Mouse (Mus musculus) heart, embryonic 15.5 days (tissue): Measurements from ENCODE around the gene Gpr19. TPM values are rescaled to one million over a fixed set of nuclear protein-coding genes. Genes with fewer than 3 reads are reported as not detected.

Experiments
- ATAC-seq: fragments of 200-750 bp; cut with Nextera tagmentation; replicated peaks from 2 replicates; pipeline ENCODE4 v1.8.0; 2017; ENCODE audit warnings: low read depth, moderate TSS enrichment; ENCODE audit not compliant: insufficient number of reproducible peaks, insufficient read depth, low FRiP score
- H3K27ac ChIP-seq: fragments of 300-500 bp; sonication (generic); 2 replicates; pipeline ENCODE4 v1.5.1; 2015; ENCODE audit warnings: mild to moderate bottlenecking, inconsistent platforms
- H3K27me3 ChIP-seq: fragments of 300-500 bp; sonication (generic); 2 replicates; pipeline ENCODE4 v1.6.1; 2015; ENCODE audit warnings: inconsistent platforms
- H3K36me3 ChIP-seq: fragments of 300-500 bp; sonication (generic); 2 replicates; pipeline ENCODE4 v1.6.1; 2015; ENCODE audit warnings: mild to moderate bottlenecking, inconsistent platforms
- H3K4me1 ChIP-seq: fragments of 300-500 bp; sonication (generic); replicated peaks from 2 replicates; pipeline ENCODE4 v1.6.1; 2015; ENCODE audit warnings: inconsistent platforms
- H3K4me2 ChIP-seq: fragments of 300-500 bp; sonication (generic); 2 replicates; pipeline ENCODE4 v1.6.1; 2015; ENCODE audit warnings: inconsistent platforms, mild to moderate bottlenecking, moderate library complexity
- H3K4me3 ChIP-seq: fragments of 300-500 bp; sonication (generic); 2 replicates; pipeline ENCODE4 v1.5.1; 2015; ENCODE audit warnings: mild to moderate bottlenecking, inconsistent platforms
- H3K9ac ChIP-seq: fragments of 300-500 bp; sonication (generic); 2 replicates; pipeline ENCODE4 v1.6.1; 2015; ENCODE audit warnings: mild to moderate bottlenecking, inconsistent platforms
- H3K9me3 ChIP-seq: fragments of 300-500 bp; sonication (generic); replicated peaks from 2 replicates; pipeline ENCODE4 v1.6.1; 2016; ENCODE audit warnings: inconsistent platforms
- WGBS: fragments of 180-500 bp; shearing (Covaris S2); methylation state at CpG from one replicate; pipeline ENCODE4 v1.1.7; 2015; ENCODE audit warnings: mixed read lengths; 5-methylcytosine and 5-hydroxymethylcytosine counted together
- polyA plus RNA-seq: library from polyadenylated mRNA; unstranded; fragments of >200 nt; fragmentation: Nextera tagmentation; extraction: Ambion mirVana; gene quantifications from 2 replicates; pipeline ENCODE4 v1.2.1, GENCODE M21; 2015

The Gpr19 gene
- polyA plus RNA-seq, 1 experiment from 2014 or later = 8.7 TPM

DNA sequence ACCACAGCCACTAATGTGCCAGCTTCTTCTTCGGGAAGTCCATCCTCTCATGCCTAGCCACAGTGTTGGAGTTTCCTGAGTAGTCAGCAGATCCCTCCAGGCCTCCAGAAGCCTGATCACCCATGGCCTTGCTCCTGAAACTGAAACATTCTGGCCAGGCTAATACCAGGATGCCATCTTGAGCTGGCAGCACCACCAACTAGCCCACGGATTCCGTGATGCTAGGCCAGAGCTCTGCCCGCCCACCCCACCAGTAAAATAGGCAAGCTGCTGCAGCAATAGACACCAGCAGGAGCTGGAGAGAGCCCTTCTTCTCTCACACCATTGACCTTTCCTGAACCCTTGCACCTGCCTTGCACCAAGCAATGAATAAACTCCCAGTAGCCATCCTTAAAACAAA lies 50.8 kb downstream of the Gpr19 start:
- Histone ChIP-seq H3K9ac (no peak overlapping the region), H3K4me1 (no peaks in the 10 kb centered on the region), H3K4me3 (no peak overlapping the region), H3K36me3 (peaks cover 2% of the 10 kb centered on the region; the same call in 1 of the 2 replicates), H3K4me2 (no peak overlapping the region), H3K9me3 (no peaks in the 10 kb centered on the region), H3K27ac (no peak overlapping the region), H3K27me3 (no peaks in the 10 kb centered on the region)
- no peak for ATAC-seq
- WGBS = 84% methylated on average over 4 of the region's 4 CpGs

DNA sequence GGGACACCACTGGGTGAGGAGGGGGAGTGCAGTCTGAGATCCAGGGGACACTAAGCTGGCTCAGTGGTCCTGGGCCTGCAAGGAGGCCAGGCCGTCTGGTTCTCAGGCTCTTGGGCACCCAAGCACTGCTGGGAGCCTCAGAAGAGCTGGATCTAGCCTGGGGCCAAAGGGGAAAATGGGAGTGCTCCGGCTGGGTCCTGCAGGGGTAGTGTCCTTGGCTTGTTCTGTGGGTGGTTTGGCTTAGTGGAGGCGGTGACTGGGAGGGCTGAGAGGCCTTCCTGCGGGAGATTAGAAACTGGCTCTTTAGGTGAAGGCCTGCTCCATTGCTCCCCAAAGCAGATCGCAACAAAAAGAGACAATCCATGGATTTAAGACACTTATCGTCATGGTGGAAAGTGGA lies 52.1 kb downstream of the Gpr19 start:
- no peak for ATAC-seq
- H3K9ac ChIP-seq = no peak overlapping the region
- H3K4me1 ChIP-seq = no peaks in the 10 kb centered on the region
- no peaks in the 10 kb centered on the region for H3K27me3 ChIP-seq
- WGBS = 76% methylated on average over 6 of the region's 6 CpGs
- H3K27ac ChIP-seq = no peak overlapping the region
- H3K9me3 ChIP-seq = no peaks in the 10 kb centered on the region
- H3K4me2 ChIP-seq = no peak overlapping the region
- H3K36me3 ChIP-seq = peaks cover 2% of the 10 kb centered on the region; the same call in 1 of the 2 replicates
- H3K4me3 ChIP-seq = no peak overlapping the region

DNA sequence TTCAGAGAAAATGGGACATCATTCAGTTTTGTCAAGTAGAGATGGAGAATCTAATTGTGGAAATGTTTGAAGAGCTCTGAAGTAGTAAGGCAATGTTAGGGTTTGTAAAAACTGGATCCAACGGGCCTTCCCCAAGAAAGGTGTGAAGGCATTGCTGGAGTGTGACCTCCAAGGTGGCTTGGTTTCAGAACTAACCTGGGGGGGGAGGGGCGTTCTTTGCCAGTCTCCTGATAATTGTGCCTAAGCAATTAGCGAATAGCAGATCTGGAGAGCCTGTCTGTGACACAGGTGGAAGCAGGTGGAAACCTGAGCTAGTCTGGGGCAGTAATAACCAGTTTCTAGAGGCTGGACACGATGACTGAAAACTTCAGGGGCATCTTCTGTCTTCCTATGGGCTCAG lies 52.7 kb downstream of the Gpr19 start:
- no peak overlapping the region for H3K4me2 ChIP-seq
- H3K9me3 ChIP-seq = no peaks in the 10 kb centered on the region
- no peak for ATAC-seq
- 85% methylated on average over 4 of the region's 4 CpGs for WGBS
- no peaks in the 10 kb centered on the region for H3K27me3 ChIP-seq
- no peak overlapping the region for H3K9ac ChIP-seq
- H3K36me3 ChIP-seq = peaks cover 2% of the 10 kb centered on the region; the same call in 1 of the 2 replicates
- H3K4me3 ChIP-seq = no peak overlapping the region
- no peak overlapping the region for H3K27ac ChIP-seq
- no peaks in the 10 kb centered on the region for H3K4me1 ChIP-seq

DNA sequence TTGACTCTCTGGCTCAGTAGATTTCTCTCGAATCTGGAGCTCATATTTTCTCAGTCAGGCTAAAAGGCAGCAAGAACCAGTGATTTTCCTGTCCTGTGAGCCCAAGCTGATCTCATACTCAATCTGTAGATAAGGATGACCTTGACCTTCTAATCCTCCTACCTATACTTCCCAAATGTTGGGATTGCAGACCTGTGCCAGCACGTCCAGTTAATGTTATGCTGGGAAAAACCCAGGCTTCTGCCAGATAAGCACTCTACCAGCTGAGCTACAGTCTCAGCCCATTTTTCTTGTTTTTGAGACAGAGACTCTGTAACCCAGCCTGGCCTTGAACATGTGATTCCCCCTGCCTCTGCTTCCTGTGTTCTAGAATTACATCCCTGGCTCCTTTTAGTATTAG lies 58.0 kb downstream of the Gpr19 start:
- Histone ChIP-seq H3K4me3 (no peak overlapping the region), H3K9me3 (no peaks in the 10 kb centered on the region), H3K4me1 (no peaks in the 10 kb centered on the region), H3K4me2 (no peak overlapping the region), H3K27me3 (no peaks in the 10 kb centered on the region), H3K9ac (no peak overlapping the region), H3K27ac (no peak overlapping the region), H3K36me3 (no peaks in the 10 kb centered on the region)
- ATAC-seq = no peak
- 56% methylated on average over 2 of the region's 2 CpGs for WGBS

DNA sequence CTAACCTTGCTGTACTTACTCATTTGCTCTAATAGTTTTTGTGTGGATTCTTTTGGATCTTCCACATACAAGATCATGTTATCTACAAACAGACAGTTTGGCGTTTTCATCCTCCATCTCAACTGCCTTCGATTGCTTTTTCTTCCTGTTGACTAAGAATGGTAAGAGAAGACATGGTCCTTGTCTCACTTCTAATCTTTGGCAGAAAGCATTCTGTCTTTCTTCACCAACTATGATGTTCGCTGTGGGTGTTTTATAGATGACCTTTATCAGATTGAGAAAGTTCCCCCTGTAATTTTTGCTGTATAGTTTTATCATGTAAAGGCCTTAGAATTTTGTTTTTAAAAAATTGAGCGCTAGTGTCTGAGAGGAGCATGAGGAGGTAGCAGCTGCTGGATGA lies 60.3 kb downstream of the Gpr19 start:
- H3K36me3 ChIP-seq = no peaks in the 10 kb centered on the region
- no peak overlapping the region for H3K9ac ChIP-seq
- WGBS = 80% methylated on average over 4 of the region's 4 CpGs
- H3K4me2 ChIP-seq = no peak overlapping the region
- no peak overlapping the region for H3K27ac ChIP-seq
- ATAC-seq = no peak
- no peaks in the 10 kb centered on the region for H3K27me3 ChIP-seq
- H3K4me1 ChIP-seq = no peaks in the 10 kb centered on the region
- H3K9me3 ChIP-seq = no peaks in the 10 kb centered on the region
- H3K4me3 ChIP-seq = no peak overlapping the region

DNA sequence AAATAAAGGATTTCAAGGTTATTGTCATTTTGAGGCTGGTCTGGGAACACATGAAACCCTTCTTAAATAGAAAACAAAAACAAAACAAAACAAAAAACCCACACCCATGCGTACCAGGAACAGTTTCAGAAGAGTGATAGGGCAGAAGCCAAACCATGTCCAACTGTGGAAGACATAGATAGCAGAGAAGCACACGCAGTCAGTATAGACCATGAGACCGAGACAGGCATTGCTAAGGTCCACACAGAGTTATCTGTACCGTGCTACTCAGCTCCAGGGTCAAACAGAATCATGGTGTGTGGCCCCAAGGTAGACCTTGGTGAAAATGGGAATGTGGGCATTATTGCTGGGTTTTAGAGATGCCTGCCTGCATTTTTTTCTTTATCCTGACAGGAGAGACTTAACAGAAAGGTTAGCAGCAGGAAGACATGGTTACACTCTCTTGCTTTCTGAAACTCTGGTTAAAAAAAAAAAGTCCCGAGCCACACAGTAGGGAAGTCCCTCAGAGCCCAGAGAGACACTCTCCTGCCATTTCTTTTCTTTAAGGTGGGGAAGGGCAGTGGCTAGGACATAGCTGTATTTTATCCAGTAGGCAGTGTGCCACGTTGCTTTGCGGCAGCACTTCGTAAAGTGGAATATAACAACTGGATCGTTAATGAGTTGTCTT lies 63.7 kb downstream of the Gpr19 start:
- H3K9me3 ChIP-seq = no peaks in the 10 kb centered on the region
- no peak overlapping the region for H3K4me2 ChIP-seq
- no peaks in the 10 kb centered on the region for H3K4me1 ChIP-seq
- WGBS = 75% methylated on average over 9 of the region's 9 CpGs
- ATAC-seq = no peak
- no peaks in the 10 kb centered on the region for H3K36me3 ChIP-seq
- no peaks in the 10 kb centered on the region for H3K27me3 ChIP-seq
- H3K4me3 ChIP-seq = no peak overlapping the region
- H3K9ac ChIP-seq = no peak overlapping the region
- no peak overlapping the region for H3K27ac ChIP-seq

DNA sequence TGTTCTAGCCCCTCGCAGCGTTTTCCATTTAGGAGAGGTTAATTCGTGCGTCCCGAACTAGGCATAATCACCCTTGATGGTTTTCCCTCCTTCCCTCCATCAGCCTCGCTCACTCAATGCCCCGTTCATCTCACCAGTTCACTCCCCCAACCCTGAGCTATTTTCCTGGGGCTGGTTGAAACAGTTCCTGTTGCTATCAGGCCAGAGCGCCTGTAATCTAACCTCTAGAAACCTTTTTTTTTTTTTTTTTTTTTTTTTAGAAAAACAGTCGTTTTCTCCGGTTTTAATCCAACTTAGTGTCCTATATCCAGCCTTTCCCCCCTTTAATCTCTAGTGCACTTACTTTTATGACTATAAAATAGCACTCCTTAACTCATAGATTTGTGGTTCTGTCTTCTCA lies 67.6 kb downstream of the Gpr19 start:
- Histone ChIP-seq H3K27me3 (no peaks in the 10 kb centered on the region), H3K4me3 (peak overlapping the region; percentile 79), H3K4me1 (peaks cover 10% of the 10 kb centered on the region), H3K9me3 (no peaks in the 10 kb centered on the region), H3K36me3 (no peaks in the 10 kb centered on the region), H3K27ac (peak overlapping the region; percentile 97), H3K9ac (peak overlapping the region; percentile 52), H3K4me2 (peak overlapping the region; percentile 76)
- no peak for ATAC-seq
- WGBS = 1% methylated on average over 10 of the region's 10 CpGs

DNA sequence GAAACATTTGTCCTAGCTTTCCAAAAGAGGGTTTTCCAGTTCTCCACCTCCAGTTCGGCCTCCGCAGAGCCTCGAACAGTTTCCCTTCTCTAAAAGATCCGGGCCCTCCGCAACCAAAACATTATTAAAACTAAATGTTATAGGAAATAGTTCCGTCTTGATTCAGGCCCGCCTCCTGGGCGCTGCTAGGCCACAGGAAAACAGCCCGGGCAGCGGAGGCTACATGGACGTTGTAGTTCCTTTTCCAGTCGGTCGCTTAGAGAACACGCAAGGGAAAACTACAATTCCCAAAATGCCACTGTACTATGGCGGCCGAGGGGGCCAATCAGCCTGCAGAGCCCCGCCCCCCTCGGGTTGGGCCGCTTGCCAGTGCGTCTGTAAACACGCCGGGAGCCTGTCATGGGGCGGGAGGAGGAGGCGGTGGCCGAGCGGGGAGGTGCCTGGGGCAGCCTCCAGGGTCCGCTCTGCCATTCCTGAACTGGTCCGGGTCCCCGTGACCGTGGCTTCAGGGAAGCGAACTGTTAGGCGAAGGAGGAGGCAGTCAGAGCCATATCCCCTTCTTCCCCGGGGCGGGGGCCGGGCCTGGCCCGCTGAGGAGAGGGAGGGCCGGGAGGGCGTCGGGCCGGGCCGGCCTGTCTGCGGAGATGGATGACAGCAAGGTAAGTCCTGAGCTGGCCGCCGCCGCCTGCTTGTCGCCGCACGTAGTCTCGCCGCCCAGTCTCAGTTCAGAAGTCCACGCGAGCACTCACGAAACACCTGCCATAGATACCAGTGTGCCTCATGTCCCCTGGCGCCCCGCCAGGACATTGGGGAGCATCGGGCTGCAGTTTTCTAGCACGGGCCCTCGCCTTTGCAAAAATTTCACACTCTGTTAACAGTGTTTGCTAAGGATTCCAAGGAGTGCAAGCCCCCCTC lies 68.3 kb downstream of the Gpr19 start, which contains the start of gene Crebl2:
Gene Crebl2, plus strand, starts transcription at position 369 of the 915 bp plus-strand sequence.
- Histone ChIP-seq H3K36me3 (no peaks in the 10 kb centered on the region), H3K4me2 (peak within 1 kb of the TSS; percentile 76), H3K9ac (peak within 1 kb of the TSS; percentile 70), H3K4me3 (peak within 1 kb of the TSS; percentile 79), H3K27me3 (no peaks in the 10 kb centered on the region), H3K4me1 (peaks cover 10% of the 10 kb centered on the region), H3K27ac (peak within 1 kb of the TSS; percentile 97), H3K9me3 (no peaks in the 10 kb centered on the region)
- WGBS = under 1% methylated on average over 58 of the region's 58 CpGs
- ATAC-seq = peak; percentile 97

DNA sequence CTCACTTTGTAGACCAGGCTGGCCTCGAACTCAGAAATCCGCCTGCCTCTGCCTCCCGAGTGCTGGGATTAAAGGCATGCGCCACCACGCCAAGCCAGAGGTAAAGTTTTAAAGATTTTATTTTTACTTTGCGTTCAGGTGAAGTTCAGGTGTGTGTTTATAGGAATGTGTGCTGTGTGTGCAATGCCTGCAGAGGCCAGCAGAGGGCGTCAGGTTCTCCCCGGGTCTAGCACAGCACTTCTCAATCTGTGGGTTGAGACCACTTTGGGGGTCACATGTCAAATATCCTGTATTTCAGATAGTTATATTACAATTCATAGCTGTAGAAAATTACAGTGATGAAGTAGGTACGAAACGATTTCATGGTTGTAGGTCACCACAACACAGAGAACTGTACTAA lies 75.5 kb downstream of the Gpr19 start:
- H3K9ac ChIP-seq = no peak overlapping the region
- ATAC-seq = no peak
- 64% methylated on average over 10 of the region's 10 CpGs for whole genome bisulfite sequencing

DNA sequence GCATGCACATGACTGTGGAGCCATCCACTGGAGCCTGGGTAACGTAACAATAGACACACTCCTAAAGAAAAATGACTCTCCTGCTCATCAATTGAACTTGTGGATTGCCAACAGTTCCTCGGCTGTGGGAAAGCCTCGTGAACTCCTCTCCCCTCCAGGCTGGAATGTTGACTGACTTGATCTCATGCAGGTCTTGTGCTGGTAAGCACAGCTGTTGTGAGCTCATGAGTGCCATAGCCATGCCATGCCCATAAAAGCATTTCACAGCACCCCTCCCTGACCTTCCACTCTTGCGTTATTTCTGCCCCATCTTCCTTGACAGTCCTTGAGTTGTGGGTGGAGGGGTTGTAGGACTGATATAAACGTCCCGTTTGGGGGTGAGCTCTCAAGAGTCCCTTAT lies 78.0 kb downstream of the Gpr19 start:
- Histone ChIP-seq H3K9ac (no peak overlapping the region), H3K36me3 (no peaks in the 10 kb centered on the region), H3K27ac (no peak overlapping the region), H3K4me3 (no peak overlapping the region), H3K4me1 (no peaks in the 10 kb centered on the region; the same call in 1 of the 2 replicates), H3K9me3 (no peaks in the 10 kb centered on the region), H3K27me3 (no peaks in the 10 kb centered on the region), H3K4me2 (no peak overlapping the region)
- 45% methylated on average over 6 of the region's 6 CpGs for WGBS
- no peak for ATAC-seq

More for the DNA sequence above, 75.5 kb downstream of the Gpr19 start:
- H3K9me3 ChIP-seq = no peaks in the 10 kb centered on the region
- peaks cover 3% of the 10 kb centered on the region for H3K4me1 ChIP-seq
- H3K4me2 ChIP-seq = no peak overlapping the region
- H3K27me3 ChIP-seq = no peaks in the 10 kb centered on the region
- H3K27ac ChIP-seq = no peak overlapping the region
- no peaks in the 10 kb centered on the region for H3K36me3 ChIP-seq
- H3K4me3 ChIP-seq = no peak overlapping the region

DNA sequence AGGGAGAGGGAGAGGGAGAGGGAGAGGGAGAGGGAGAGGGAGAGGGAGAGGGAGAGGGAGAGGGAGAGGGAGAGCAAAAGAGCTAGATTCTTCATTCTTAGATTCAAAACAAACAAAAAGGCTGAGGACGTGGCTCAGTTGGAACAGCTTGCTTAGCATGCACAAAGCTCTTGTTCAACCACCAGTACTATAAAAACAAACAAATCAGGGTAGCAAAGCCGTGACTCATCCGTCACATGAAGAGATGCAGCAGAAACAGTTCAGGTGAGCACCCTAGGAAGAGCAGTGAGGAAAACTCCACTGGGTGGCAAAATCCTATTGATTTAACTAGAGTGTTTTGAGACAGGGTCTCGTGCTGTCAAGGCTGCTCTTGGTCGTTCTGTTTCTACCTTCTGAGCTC lies 78.6 kb downstream of the Gpr19 start:
- H3K9me3 ChIP-seq = no peaks in the 10 kb centered on the region
- H3K27ac ChIP-seq = no peak overlapping the region
- H3K4me1 ChIP-seq = no peaks in the 10 kb centered on the region; the same call in 1 of the 2 replicates
- H3K4me2 ChIP-seq = no peak overlapping the region
- no peak overlapping the region for H3K9ac ChIP-seq
- no peak overlapping the region for H3K4me3 ChIP-seq
- ATAC-seq = no peak
- H3K36me3 ChIP-seq = no peaks in the 10 kb centered on the region
- H3K27me3 ChIP-seq = no peaks in the 10 kb centered on the region
- WGBS = 60% methylated on average over 5 of the region's 5 CpGs
